Mouse (Mus musculus) limb, embryonic 15.5 days (tissue): ENCODE results near the gene Gm14085. TPM values are rescaled to one million over a fixed set of nuclear protein-coding genes. Genes with fewer than 3 reads are reported as not detected.

Experiments
- ATAC-seq: fragments of 200-750 bp; cut with Nextera tagmentation; 2 replicates; pipeline ENCODE4 v1.8.0; 2017; ENCODE audit warnings: low read depth, moderate TSS enrichment; ENCODE audit not compliant: insufficient number of reproducible peaks, low FRiP score, low TSS enrichment
- H3K27ac ChIP-seq: fragments of 300-500 bp; sonication (generic); 2 replicates; pipeline ENCODE4 v1.5.1; 2015; ENCODE audit warnings: moderate library complexity, mild to moderate bottlenecking, inconsistent platforms
- H3K27me3 ChIP-seq: fragments of 300-500 bp; sonication (generic); 2 replicates; pipeline ENCODE4 v1.6.1; 2015; ENCODE audit warnings: inconsistent platforms
- H3K36me3 ChIP-seq: fragments of 300-500 bp; sonication (generic); 2 replicates; pipeline ENCODE4 v1.6.1; 2015; ENCODE audit warnings: inconsistent platforms
- H3K4me1 ChIP-seq: fragments of 300-500 bp; sonication (generic); 2 replicates; pipeline ENCODE4 v1.6.1; 2015; ENCODE audit warnings: inconsistent platforms
- H3K4me2 ChIP-seq: fragments of 300-500 bp; sonication (generic); 2 replicates; pipeline ENCODE4 v1.6.1; 2015; ENCODE audit warnings: mild to moderate bottlenecking, inconsistent platforms
- H3K4me3 ChIP-seq: fragments of 300-500 bp; sonication (generic); 2 replicates; pipeline ENCODE4 v1.5.1; 2015; ENCODE audit warnings: mild to moderate bottlenecking, inconsistent platforms
- H3K9ac ChIP-seq: fragments of 300-500 bp; sonication (generic); 2 replicates; pipeline ENCODE4 v1.6.1; 2015; ENCODE audit warnings: inconsistent platforms
- H3K9me3 ChIP-seq: fragments of 300-500 bp; sonication (generic); 2 replicates; pipeline ENCODE4 v1.6.1; 2016; ENCODE audit warnings: inconsistent platforms
- WGBS: fragments of 180-500 bp; shearing (Covaris S2); methylation state at CpG from one replicate; pipeline ENCODE4 v1.1.7; 2015; 5-methylcytosine and 5-hydroxymethylcytosine counted together
- polyA plus RNA-seq: library from polyadenylated mRNA; unstranded; fragments of >200 nt; fragmentation: Nextera tagmentation; extraction: Ambion mirVana; gene quantifications from 2 replicates; pipeline ENCODE4 v1.2.1, GENCODE M21; 2015

Gene Gm14085
- polyA plus RNA-seq, 1 experiment from 2014 or later = not detected

- H3K4me3 ChIP-seq = no peak overlapping the region
Measured at GRCm38 (mm10) chr2:122570430-122570829, 85.7 kb downstream of the Gm14085 start.

GRCm38 (mm10) chr2:122571326-122571725 lies 86.6 kb downstream of the Gm14085 start:
- 71% methylated on average over 4 of the region's 4 CpGs for WGBS

More at GRCm38 (mm10) chr2:122570430-122570829, 85.7 kb downstream of the Gm14085 start:
- Histone ChIP-seq H3K4me1 (no peaks in the 10 kb centered on the region), H3K9ac (no peak overlapping the region), H3K4me2 (no peak overlapping the region), H3K36me3 (no peaks in the 10 kb centered on the region), H3K9me3 (no peaks in the 10 kb centered on the region), H3K27ac (no peak overlapping the region), H3K27me3 (no peaks in the 10 kb centered on the region)
- no peak for ATAC-seq
- WGBS = 66% methylated on average over 4 of the region's 4 CpGs

GRCm38 (mm10) chr2:122572438-122572837 lies 87.7 kb downstream of the Gm14085 start:
- no peak overlapping the region for H3K27ac ChIP-seq
- H3K36me3 ChIP-seq = no peaks in the 10 kb centered on the region
- no peak for ATAC-seq
- WGBS = 59% methylated on average over 1 of the region's 1 CpGs
- no peaks in the 10 kb centered on the region for H3K4me1 ChIP-seq
- H3K9ac ChIP-seq = no peak overlapping the region
- H3K9me3 ChIP-seq = no peaks in the 10 kb centered on the region
- no peak overlapping the region for H3K4me2 ChIP-seq
- H3K27me3 ChIP-seq = no peaks in the 10 kb centered on the region
- no peak overlapping the region for H3K4me3 ChIP-seq

More at GRCm38 (mm10) chr2:122571326-122571725, 86.6 kb downstream of the Gm14085 start:
- no peaks in the 10 kb centered on the region for H3K27me3 ChIP-seq
- H3K27ac ChIP-seq = no peak overlapping the region
- no peak overlapping the region for H3K4me3 ChIP-seq
- H3K36me3 ChIP-seq = no peaks in the 10 kb centered on the region
- no peak for ATAC-seq
- no peaks in the 10 kb centered on the region for H3K9me3 ChIP-seq
- no peaks in the 10 kb centered on the region for H3K4me1 ChIP-seq
- no peak overlapping the region for H3K9ac ChIP-seq
- no peak overlapping the region for H3K4me2 ChIP-seq

- Histone ChIP-seq H3K27me3 (no peaks in the 10 kb centered on the region), H3K27ac (no peak overlapping the region), H3K9ac (no peak overlapping the region), H3K9me3 (no peaks in the 10 kb centered on the region), H3K4me1 (no peaks in the 10 kb centered on the region), H3K4me2 (no peak overlapping the region), H3K4me3 (no peak overlapping the region), H3K36me3 (no peaks in the 10 kb centered on the region)
- 71% methylated on average over 11 of the region's 11 CpGs for WGBS
- no peak for ATAC-seq
Measured at GRCm38 (mm10) chr2:122575470-122575869, 90.7 kb downstream of the Gm14085 start.

- Histone ChIP-seq H3K9ac (no peak overlapping the region), H3K9me3 (no peaks in the 10 kb centered on the region), H3K36me3 (no peaks in the 10 kb centered on the region), H3K27me3 (no peaks in the 10 kb centered on the region), H3K4me1 (no peaks in the 10 kb centered on the region), H3K27ac (no peak overlapping the region), H3K4me3 (no peak overlapping the region), H3K4me2 (no peak overlapping the region)
- 29% methylated on average over 5 of the region's 5 CpGs for WGBS
- no peak for ATAC-seq
Measured at GRCm38 (mm10) chr2:122576295-122576694, 91.6 kb downstream of the Gm14085 start.

- 70% methylated on average over 1 of the region's 1 CpGs for WGBS
- no peak for ATAC-seq
Measured at GRCm38 (mm10) chr2:122577316-122577715, 92.6 kb downstream of the Gm14085 start.

More at GRCm38 (mm10) chr2:122577316-122577715, 92.6 kb downstream of the Gm14085 start:
- Histone ChIP-seq H3K4me2 (no peak overlapping the region), H3K4me1 (no peaks in the 10 kb centered on the region), H3K4me3 (no peak overlapping the region), H3K27ac (no peak overlapping the region), H3K27me3 (no peaks in the 10 kb centered on the region), H3K36me3 (no peaks in the 10 kb centered on the region), H3K9me3 (no peaks in the 10 kb centered on the region), H3K9ac (no peak overlapping the region)

Other genes starting within 250 kb of the Gm14085 start
- 0.05 and 0.13 TPM in 2 replicates for gene Duox2, start 186.5 kb upstream of the Gm14085 start, polyA plus RNA-seq
- 0.12 and 0.28 TPM in 2 replicates for gene Duoxa2, start 186.0 kb upstream of the Gm14085 start, polyA plus RNA-seq
- 12.4 and 14.5 TPM in 2 replicates for gene Duoxa1, start 171.2 kb upstream of the Gm14085 start, polyA plus RNA-seq
- 2.5 and 2.7 TPM in 2 replicates for gene Duox1, start 169.3 kb upstream of the Gm14085 start, polyA plus RNA-seq
- gene Shf, start 115.8 kb upstream of the Gm14085 start, polyA plus RNA-seq = 3.5 and 4.3 TPM in 2 replicates
- gene Slc28a2, start 58.5 kb upstream of the Gm14085 start, polyA plus RNA-seq = 0.73 and 1.5 TPM in 2 replicates
- 40.2 and 90.6 TPM in 2 replicates for gene Gatm, start 126.4 kb downstream of the Gm14085 start, polyA plus RNA-seq
- 0.35 TPM in 1 of 2 replicates, not detected in the other for gene AA467197, start 152.0 kb downstream of the Gm14085 start, polyA plus RNA-seq
- 9.4 and 12.8 TPM in 2 replicates for gene Slc30a4, start 217.7 kb downstream of the Gm14085 start, polyA plus RNA-seq